Mouse (Mus musculus) kidney, adult 11 months (tissue): ENCODE data around the gene Vsig1.

ENCODE experiments used
- DNase-seq: peaks from one replicate; pipeline ENCODE4 v3.0.0; 2022

Gene Vsig1

DNA sequence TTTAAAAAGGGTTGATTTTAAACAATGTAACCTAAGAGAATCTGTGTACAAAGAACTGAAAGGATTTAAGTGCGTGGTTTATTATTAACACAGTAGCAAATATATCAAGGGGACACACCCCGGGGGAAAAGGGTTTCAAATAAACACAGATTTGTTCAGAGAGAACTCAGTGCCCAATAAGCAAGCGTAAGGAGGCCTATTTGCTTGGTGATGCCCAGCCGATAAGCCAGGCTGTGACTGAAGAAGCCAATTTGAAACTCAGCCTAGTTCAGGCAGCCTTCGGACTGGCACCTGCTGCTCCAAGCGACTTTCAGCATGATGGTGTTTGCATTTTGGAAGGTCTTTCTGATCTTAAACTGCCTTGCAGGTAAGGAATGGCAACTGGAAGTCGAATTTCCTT is at the start of gene Vsig1:
Gene Vsig1 (plus strand): TSS at position 249 of the 400 bp plus-strand sequence.
- DNase-seq: no peak

- no peak for DNase-seq
Observed at GRCm38 (mm10) chrX:140862760-140863159, 44.6 kb upstream of the Vsig1 start.

DNA sequence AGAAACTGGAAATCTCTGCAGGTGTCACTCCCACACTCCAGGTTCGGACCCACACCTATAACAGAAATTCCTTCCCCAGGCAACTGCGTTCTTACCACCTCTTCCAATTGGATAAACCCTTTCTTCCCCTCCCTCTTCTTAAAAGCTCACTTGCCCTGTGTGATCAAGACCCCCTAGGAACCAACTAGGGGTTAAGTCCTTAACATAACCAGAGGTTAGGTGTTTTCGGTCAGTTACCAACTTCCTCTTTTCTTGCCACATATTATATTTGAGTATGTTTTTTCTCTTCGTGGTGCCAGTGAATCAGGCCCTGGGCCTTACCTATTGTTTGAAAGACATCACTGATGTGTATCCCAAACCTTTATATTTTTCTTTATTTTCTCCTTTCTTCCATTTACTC is 44.0 kb upstream of the Vsig1 start:
- no peak for DNase-seq

GRCm38 (mm10) chrX:140887193-140887592 is 20.2 kb upstream of the Vsig1 start:
- no peak for DNase-seq

- no peak for DNase-seq
Observed at GRCm38 (mm10) chrX:140891796-140892195, 15.6 kb upstream of the Vsig1 start.

DNA sequence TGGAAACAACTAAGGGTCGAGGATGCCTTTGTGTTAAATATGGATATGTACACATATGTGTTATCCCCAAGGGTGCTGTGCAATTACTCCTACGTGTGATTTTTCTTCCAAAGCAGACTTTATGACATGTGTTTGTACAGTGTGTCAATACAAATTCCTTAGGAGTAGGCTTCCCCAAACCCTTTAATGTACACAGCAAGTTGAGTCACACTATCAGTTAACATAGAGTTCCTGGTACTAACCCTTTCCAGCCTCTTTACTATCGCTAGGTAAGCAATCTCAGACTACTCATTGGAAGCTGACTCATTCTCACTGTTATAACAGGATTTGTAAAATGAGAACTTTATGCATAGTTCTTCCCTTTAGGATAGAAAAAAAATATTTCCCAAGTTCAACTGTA is 3.9 kb upstream of the Vsig1 start:
- DNase-seq: no peak

DNA sequence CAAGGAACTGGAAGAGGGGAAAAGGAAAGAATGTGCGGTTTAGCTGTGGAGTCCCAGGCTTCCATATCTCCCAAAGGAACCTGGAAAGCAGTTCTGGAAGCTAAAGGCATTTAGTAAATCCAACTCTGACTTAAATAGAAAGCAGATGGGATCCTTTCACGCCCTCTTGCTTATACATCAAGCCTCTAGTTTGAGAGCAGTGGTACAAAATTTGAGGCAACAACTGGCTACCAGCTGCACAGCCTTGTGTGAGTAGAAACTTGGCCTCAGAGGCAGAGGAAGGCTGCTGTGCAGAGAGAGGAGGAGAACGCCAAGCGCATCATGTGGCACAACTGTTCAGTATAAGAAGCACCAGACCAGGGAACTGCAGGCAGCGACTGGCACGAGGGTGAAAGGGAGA is 13.9 kb downstream of the Vsig1 start:
- DNase-seq: no peak

DNA sequence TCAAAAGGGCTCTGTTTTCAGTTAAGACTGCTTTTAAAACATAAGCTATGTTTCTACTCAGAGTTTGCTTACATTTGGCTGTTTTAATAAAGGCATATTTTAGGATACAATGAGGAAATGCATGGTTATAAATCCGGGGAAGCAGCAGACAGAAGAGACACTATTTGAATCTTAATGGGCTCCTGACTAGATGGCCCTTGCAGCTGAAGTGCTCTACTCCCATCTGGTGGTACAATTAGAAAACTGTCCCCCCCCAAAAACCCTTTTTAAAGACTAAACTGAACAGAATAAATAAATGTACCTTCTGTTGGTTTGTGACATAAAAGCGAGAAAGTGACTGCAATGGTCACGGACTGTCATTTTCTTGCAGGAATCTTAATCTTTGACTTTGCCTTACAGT is 24.7 kb downstream of the Vsig1 start:
- no peak for DNase-seq

DNA sequence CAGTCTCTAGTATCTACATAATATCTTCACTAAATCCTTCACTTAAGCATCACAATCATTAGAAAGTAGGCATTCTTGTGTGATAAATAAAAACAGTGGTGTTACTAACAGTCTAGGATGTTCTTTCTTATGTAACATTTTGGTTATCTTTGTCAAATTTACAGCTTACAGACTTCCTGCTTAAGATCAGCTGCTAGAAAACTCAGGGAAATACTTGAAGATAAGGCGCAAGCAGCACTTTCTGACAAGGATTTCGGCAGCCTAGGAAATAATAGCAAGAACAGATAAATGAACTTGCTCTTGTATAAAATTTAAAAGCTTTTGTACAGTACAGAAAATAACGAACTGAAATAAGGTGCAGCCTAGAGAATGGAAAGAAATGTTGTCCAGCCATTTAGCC is 25.9 kb downstream of the Vsig1 start:
- DNase-seq: no peak

GRCm38 (mm10) chrX:140936271-140936670 is 28.9 kb downstream of the Vsig1 start:
- DNase-seq: no peak

DNA sequence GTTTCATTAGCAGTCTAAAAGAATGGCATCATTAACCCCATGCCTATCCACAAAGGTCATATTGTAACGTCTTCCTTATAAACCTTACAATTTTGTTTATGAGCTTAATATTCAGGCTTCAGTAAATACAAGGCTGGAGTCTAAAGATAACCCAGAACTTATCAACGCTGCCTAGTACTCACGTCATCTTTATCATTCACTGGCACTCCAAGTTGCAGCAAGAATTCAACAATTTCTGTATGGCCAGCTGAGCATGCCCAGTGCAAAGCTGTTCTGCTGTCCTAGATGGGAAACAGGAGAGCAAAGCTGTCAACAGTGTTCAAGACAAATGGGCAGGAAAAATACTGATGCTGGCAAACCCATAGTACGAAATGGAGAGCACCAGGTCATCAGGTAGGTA is 46.2 kb downstream of the Vsig1 start:
- no peak for DNase-seq

GRCm38 (mm10) chrX:140956272-140956940 is 49.0 kb downstream of the Vsig1 start, which contains the start of the genes Psmd10 and Atg4a:
Gene Psmd10, minus strand, starts transcription at chrX:140956728.
Gene Atg4a, plus strand, starts transcription at chrX:140956907.
- peak; percentile 95 for DNase-seq

DNA sequence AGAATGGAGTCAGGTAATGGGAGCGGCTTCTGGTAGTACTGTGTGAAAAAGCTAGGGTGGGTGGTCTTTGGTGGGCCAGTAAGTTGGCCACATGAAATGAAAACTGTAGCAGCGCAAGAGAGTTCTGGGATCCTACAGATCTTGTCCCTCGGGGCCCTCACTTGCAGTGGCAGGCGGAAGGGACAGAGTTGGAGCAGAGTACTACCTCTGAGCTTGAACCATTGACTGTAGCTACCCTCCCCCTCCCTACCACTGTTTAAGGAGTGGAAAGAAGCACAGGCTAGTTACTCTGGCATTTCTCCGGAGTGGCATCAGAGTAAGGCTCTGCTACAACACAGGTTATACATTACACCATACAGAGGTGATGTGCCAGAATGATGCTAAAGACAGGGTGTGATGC is 49.6 kb downstream of the Vsig1 start:
- no peak for DNase-seq

GRCm38 (mm10) chrX:140978943-140979342 is 71.5 kb downstream of the Vsig1 start:
- no peak for DNase-seq

DNA sequence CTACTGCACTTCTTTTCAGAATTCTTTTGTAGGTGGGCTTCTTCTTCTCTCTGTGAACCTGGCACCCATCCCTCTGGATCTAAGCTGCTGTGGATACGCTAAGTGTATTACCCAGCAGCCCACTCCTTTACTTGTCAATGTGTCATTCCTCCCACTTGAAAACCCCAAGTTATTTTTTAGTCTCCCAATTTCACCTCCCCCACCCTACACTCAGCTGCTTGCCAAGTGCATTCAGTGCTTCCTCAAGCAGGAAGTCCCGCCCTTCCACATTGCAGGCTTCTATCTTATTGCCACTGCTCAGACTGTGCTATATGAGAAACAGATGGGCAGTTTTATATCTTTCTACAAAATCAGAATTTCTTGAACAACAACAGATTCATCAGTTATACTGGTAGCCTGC is 72.1 kb downstream of the Vsig1 start:
- peak; percentile 9 for DNase-seq

DNA sequence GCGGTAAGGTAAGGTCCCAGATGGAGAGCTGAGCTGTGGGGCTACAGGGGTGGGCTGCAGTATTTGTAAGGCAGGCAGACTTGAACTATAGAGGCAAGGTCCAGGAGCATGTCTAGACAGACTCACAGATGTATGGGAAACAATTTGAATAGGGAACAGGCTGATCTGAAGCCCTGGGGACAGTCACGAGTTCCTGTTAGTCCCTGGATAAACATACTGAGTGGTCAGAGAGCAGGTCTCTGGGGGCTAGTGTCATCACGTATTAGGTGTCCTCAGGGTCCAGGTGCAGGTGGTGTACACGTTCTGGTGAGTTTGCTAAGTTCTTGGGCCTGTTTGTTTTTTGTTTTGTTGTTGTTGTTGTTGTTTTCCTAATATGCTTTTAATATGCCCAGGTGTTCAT is 72.8 kb downstream of the Vsig1 start:
- DNase-seq: no peak

DNA sequence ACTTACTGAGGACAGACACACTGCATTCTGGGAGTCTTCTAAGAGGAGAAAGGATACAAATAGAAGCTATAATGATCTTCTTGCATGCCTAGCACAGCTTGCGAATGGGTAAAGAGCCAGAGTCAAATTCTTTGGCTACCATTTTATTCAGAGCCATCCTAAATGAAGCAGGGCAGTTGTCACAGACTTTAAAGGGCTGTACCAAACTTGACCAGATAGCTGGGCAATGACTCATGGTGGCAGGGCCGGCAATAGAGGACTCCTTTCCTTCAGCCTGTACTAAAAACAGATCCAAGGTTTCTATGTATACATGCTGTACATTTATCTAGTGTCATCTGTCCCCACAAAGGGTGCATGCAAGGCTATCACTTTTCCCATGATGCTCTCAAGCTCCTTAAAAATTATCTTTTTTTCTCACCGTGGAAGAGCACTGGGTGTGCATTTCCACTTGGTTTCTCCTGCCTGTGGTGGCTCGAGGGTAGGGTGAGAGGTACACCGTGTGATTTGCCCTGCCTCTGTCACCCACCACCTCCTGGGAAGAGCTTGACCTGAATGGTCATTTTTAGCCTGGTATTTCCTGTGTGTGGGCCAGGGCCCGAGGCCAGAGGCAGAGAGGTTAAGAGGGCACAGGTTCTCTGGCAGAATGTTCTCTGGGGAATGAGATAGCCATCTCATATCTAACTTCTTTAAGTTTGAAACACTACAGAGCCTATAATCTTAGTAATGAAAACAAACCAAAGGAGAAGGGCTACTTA is 76.0 kb downstream of the Vsig1 start:
- peak; percentile 17 for DNase-seq

DNA sequence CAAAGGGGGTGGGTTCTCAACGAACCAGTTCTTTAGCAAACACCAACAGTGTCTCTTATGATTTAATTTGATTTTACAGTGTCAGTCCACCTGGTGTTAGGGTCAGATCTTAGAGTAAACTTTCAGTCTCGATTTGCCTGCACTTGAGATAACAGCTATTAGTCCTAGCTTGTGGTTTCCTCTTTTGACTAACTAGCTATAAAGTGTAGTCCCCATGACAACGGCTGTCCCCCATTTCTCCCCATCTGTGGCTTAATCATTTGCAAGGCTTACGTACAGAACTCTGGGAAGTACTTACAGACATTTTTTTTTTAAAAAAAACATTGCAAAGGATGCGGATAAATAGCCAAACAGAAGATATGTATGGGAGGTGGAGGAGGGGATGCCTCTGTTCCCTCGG is 77.4 kb downstream of the Vsig1 start:
- no peak for DNase-seq

DNA sequence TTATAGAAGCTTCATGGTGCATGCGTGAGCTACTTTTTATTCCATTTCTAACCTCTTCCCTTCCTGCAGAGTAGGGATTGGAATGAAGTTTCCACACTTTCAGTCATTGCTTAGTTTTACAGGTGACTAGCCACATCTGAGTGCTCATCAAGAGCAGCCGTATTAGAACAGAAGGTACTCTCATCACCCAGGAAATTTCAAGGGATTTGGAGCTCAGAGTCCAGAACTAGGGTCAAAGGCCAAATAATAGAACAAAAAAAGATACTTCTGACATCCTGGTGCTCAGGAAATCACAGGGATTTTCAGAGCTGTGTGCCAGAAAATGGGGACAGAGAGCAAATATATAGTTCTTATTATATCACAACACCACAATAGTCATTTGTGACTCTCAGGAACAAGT is 77.8 kb downstream of the Vsig1 start:
- no peak for DNase-seq
